Mouse (Mus musculus): ENCODE results near the gene Hdac8. TPM values are rescaled to one million over a fixed set of nuclear protein-coding genes. Genes with fewer than 3 reads are reported as not detected.

Hdac8 gene
- polyA plus RNA-seq (2014; fragmentation: Nextera tagmentation; extraction: Ambion mirVana), result 1.6 and 2.6 TPM in 2 replicates

- Histone ChIP-seq H3K27me3 (ENCODE audit: control insufficient read depth, insufficient read depth, low read length) (no peaks in the 10 kb centered on the region), H3K36me3 (ENCODE audit: control insufficient read depth, insufficient read depth, low read length) (no peaks in the 10 kb centered on the region), H3K9ac (ENCODE audit: low read length) (peak within 1 kb of the TSS; percentile 28), H3K9me3 (ENCODE audit: control insufficient read depth, low read length) (no peaks in the 10 kb centered on the region), H3K4me1 (ENCODE audit: control insufficient read depth, insufficient read depth, low read length) (no peaks in the 10 kb centered on the region), H3K4me3 (ENCODE audit: low read depth, low read length) (peak within 1 kb of the TSS; percentile 51), H3K4me2 (ENCODE audit: low read depth) (peak within 1 kb of the TSS; percentile 54), H3K27ac (ENCODE audit: low read depth, low read length) (no peak within 1 kb of the TSS)
- 18% methylated on average over 27 of the region's 27 CpGs for WGBS
- DNase-seq (ENCODE audit: low spot score) (peak; percentile 62), ATAC-seq (ENCODE audit: insufficient read depth, low FRiP score, low TSS enrichment) (peak; percentile 79)
Measured at GRCm38 (mm10) chrX:102504644-102505481, at the start of gene Hdac8. Gene Hdac8 (minus strand): TSS chrX:102505359.

GRCm38 (mm10) chrX:102509205-102509604, 4.0 kb upstream of the Hdac8 start:
- Histone ChIP-seq H3K4me1 (ENCODE audit: control insufficient read depth, insufficient read depth, low read length) (no peaks in the 10 kb centered on the region), H3K4me3 (ENCODE audit: low read depth, low read length) (no peak overlapping the region), H3K9me3 (ENCODE audit: control insufficient read depth, low read length) (no peaks in the 10 kb centered on the region), H3K36me3 (ENCODE audit: control insufficient read depth, insufficient read depth, low read length) (no peaks in the 10 kb centered on the region), H3K9ac (ENCODE audit: low read length) (no peak overlapping the region), H3K4me2 (ENCODE audit: low read depth) (no peak overlapping the region), H3K27ac (ENCODE audit: low read depth, low read length) (no peak overlapping the region), H3K27me3 (ENCODE audit: control insufficient read depth, insufficient read depth, low read length) (no peaks in the 10 kb centered on the region)
- 78% methylated on average over 4 of the region's 4 CpGs for WGBS
- ATAC-seq (ENCODE audit: insufficient read depth, low FRiP score, low TSS enrichment) (no peak), DNase-seq (ENCODE audit: low spot score) (no peak)

- 42% methylated on average over 10 of the region's 10 CpGs for WGBS
- no peak for DNase-seq (ENCODE audit: low spot score)
- peak overlapping the region; percentile 51 for H3K4me3 ChIP-seq (ENCODE audit: low read depth, low read length)
- H3K9ac ChIP-seq (ENCODE audit: low read length), result no peak overlapping the region
- H3K27me3 ChIP-seq (ENCODE audit: control insufficient read depth, insufficient read depth, low read length), result no peaks in the 10 kb centered on the region
- no peak for ATAC-seq (ENCODE audit: insufficient read depth, low FRiP score, low TSS enrichment)
- no peaks in the 10 kb centered on the region for H3K4me1 ChIP-seq (ENCODE audit: control insufficient read depth, insufficient read depth, low read length)
- no peaks in the 10 kb centered on the region for H3K36me3 ChIP-seq (ENCODE audit: control insufficient read depth, insufficient read depth, low read length)
- H3K4me2 ChIP-seq (ENCODE audit: low read depth), result peak overlapping the region; percentile 54
- no peaks in the 10 kb centered on the region for H3K9me3 ChIP-seq (ENCODE audit: control insufficient read depth, low read length)
- H3K27ac ChIP-seq (ENCODE audit: low read depth, low read length), result no peak overlapping the region
Measured at GRCm38 (mm10) chrX:102504179-102504578, 980 bp downstream of the Hdac8 start.

GRCm38 (mm10) chrX:102493992-102494730, 11.0 kb downstream of the Hdac8 start:
- H3K27me3 ChIP-seq (ENCODE audit: control insufficient read depth, insufficient read depth, low read length), result no peaks in the 10 kb centered on the region
- no peak for DNase-seq (ENCODE audit: low spot score)
- no peak overlapping the region for H3K4me3 ChIP-seq (ENCODE audit: low read depth, low read length)
- H3K9me3 ChIP-seq (ENCODE audit: control insufficient read depth, low read length), result no peaks in the 10 kb centered on the region
- H3K4me2 ChIP-seq (ENCODE audit: low read depth), result no peak overlapping the region
- no peaks in the 10 kb centered on the region for H3K4me1 ChIP-seq (ENCODE audit: control insufficient read depth, insufficient read depth, low read length)
- no peaks in the 10 kb centered on the region for H3K36me3 ChIP-seq (ENCODE audit: control insufficient read depth, insufficient read depth, low read length)
- 61% methylated on average over 6 of the region's 6 CpGs for WGBS
- H3K27ac ChIP-seq (ENCODE audit: low read depth, low read length), result no peak overlapping the region
- no peak overlapping the region for H3K9ac ChIP-seq (ENCODE audit: low read length)
- ATAC-seq (ENCODE audit: insufficient read depth, low FRiP score, low TSS enrichment), result no peak

- H3K36me3 ChIP-seq (ENCODE audit: control insufficient read depth, insufficient read depth, low read length), result no peaks in the 10 kb centered on the region
- no peaks in the 10 kb centered on the region for H3K27me3 ChIP-seq (ENCODE audit: control insufficient read depth, insufficient read depth, low read length)
- ATAC-seq (ENCODE audit: insufficient read depth, low FRiP score, low TSS enrichment) (no peak), DNase-seq (ENCODE audit: low spot score) (no peak)
- no peaks in the 10 kb centered on the region for H3K9me3 ChIP-seq (ENCODE audit: control insufficient read depth, low read length)
- WGBS, result 73% methylated on average over 7 of the region's 7 CpGs
- no peak overlapping the region for H3K27ac ChIP-seq (ENCODE audit: low read depth, low read length)
- no peak overlapping the region for H3K4me3 ChIP-seq (ENCODE audit: low read depth, low read length)
- no peak overlapping the region for H3K4me2 ChIP-seq (ENCODE audit: low read depth)
- no peak overlapping the region for H3K9ac ChIP-seq (ENCODE audit: low read length)
- H3K4me1 ChIP-seq (ENCODE audit: control insufficient read depth, insufficient read depth, low read length), result no peaks in the 10 kb centered on the region
Measured at GRCm38 (mm10) chrX:102485575-102485974, 19.6 kb downstream of the Hdac8 start.

GRCm38 (mm10) chrX:102479665-102480064, 25.5 kb downstream of the Hdac8 start:
- H3K9ac ChIP-seq (ENCODE audit: low read length), result no peak overlapping the region
- no peaks in the 10 kb centered on the region for H3K36me3 ChIP-seq (ENCODE audit: control insufficient read depth, insufficient read depth, low read length)
- no peak overlapping the region for H3K4me3 ChIP-seq (ENCODE audit: low read depth, low read length)
- DNase-seq (ENCODE audit: low spot score) (no peak), ATAC-seq (ENCODE audit: insufficient read depth, low FRiP score, low TSS enrichment) (no peak)
- no peak overlapping the region for H3K27ac ChIP-seq (ENCODE audit: low read depth, low read length)
- no peak overlapping the region for H3K4me2 ChIP-seq (ENCODE audit: low read depth)
- no peaks in the 10 kb centered on the region for H3K27me3 ChIP-seq (ENCODE audit: control insufficient read depth, insufficient read depth, low read length)
- WGBS, result 74% methylated on average over 4 of the region's 4 CpGs
- H3K9me3 ChIP-seq (ENCODE audit: control insufficient read depth, low read length), result no peaks in the 10 kb centered on the region
- no peaks in the 10 kb centered on the region for H3K4me1 ChIP-seq (ENCODE audit: control insufficient read depth, insufficient read depth, low read length)

- Histone ChIP-seq H3K4me2 (ENCODE audit: low read depth) (no peak overlapping the region), H3K27ac (ENCODE audit: low read depth, low read length) (no peak overlapping the region), H3K4me1 (ENCODE audit: control insufficient read depth, insufficient read depth, low read length) (no peaks in the 10 kb centered on the region), H3K4me3 (ENCODE audit: low read depth, low read length) (no peak overlapping the region), H3K9me3 (ENCODE audit: control insufficient read depth, low read length) (no peaks in the 10 kb centered on the region), H3K9ac (ENCODE audit: low read length) (no peak overlapping the region), H3K27me3 (ENCODE audit: control insufficient read depth, insufficient read depth, low read length) (no peaks in the 10 kb centered on the region), H3K36me3 (ENCODE audit: control insufficient read depth, insufficient read depth, low read length) (no peaks in the 10 kb centered on the region)
- no peak for DNase-seq (ENCODE audit: low spot score)
- 30% methylated on average over 4 of the region's 4 CpGs for WGBS
- ATAC-seq (ENCODE audit: insufficient read depth, low FRiP score, low TSS enrichment), result no peak
Measured at GRCm38 (mm10) chrX:102478965-102479364, 26.2 kb downstream of the Hdac8 start.

GRCm38 (mm10) chrX:102478481-102478880, 26.7 kb downstream of the Hdac8 start:
- ATAC-seq (ENCODE audit: insufficient read depth, low FRiP score, low TSS enrichment) (no peak), DNase-seq (ENCODE audit: low spot score) (no peak)
- Histone ChIP-seq H3K9me3 (ENCODE audit: control insufficient read depth, low read length) (no peaks in the 10 kb centered on the region), H3K4me1 (ENCODE audit: control insufficient read depth, insufficient read depth, low read length) (no peaks in the 10 kb centered on the region), H3K36me3 (ENCODE audit: control insufficient read depth, insufficient read depth, low read length) (no peaks in the 10 kb centered on the region), H3K9ac (ENCODE audit: low read length) (no peak overlapping the region), H3K27me3 (ENCODE audit: control insufficient read depth, insufficient read depth, low read length) (no peaks in the 10 kb centered on the region), H3K4me3 (ENCODE audit: low read depth, low read length) (no peak overlapping the region), H3K4me2 (ENCODE audit: low read depth) (no peak overlapping the region), H3K27ac (ENCODE audit: low read depth, low read length) (no peak overlapping the region)
- 92% methylated on average over 3 of the region's 3 CpGs for WGBS

All from neural tube, embryonic 11.5 days (tissue).